Mouse (Mus musculus): ENCODE results near the gene Slc25a21. TPM values are rescaled to one million over a fixed set of nuclear protein-coding genes. Genes with fewer than 3 reads are reported as not detected.
A peak's percentile ranks its signal among the peaks of the same experiment; 100 is the strongest.

The Slc25a21 gene
- total RNA-seq, 4 experiments from 2014 or later, result 0.20 to 0.72 (median 0.58) TPM

DNA sequence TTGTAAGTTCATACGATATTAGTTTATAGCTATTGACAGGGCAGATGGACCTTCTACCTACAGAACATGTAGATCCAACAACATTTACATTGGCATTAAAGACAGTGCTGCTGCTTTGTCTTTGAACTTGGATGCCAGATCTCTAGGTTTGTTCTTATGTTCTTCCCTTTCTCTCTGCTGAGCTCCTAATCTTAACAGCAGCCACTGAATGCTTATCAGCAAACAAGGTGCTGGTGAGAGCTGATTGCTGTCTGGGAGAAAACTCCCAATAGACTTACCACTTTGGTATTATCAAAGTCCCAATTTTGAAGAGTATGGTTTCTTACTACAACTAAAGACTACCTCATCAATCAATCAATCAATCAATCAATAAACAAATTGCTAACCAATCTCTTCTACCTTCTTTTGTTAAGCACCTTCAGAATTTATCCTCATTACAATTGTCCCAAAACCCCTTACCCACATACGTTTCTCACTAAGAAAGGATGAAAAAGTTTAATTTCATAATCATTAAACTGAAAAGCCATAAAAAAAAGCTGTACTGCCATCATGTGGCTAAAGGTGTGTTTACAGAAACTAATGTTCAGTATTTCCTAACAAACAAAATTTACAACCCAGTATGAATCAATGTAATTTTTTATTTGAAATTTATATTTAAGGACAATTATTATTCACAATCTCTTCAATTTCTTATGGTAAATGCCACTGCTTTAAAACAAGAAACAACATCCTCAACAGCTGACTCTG lies 12.7 kb downstream of the Slc25a21 start:
- DNase-seq (ENCODE audit: low spot score), result no peak

DNA sequence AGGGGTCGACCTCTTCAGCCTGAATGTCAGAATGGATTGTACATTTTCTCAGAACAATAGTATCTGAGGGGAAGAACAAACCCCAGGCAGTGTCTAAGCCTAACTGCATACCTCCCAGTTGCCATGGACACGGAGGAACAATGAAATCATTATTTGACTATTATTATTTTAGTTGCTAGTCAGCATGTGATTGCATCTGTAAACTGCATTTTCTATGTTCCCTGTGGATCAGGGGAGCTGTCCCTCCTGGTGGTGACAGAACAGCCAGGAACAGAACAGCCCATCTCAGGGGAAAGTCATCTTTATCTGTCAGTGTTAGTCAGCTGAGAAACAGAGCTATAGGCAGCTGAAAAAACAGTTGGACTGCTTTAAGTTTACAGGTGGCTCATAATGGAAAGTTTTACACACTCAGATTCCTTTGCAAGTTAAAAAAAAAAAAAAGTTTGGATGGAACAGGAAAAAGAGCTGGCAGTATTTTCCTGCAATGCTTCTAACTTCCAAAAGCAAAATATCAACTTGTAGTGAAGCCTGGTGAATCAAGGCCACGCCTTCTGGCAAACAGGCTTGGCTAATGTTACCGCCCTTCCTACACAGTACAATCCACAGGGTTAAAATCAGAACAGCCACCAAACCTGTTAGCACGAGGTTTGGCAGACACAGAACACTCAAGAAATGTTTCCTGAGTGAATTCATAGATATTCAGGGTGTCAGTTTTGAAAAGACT lies 17.6 kb downstream of the Slc25a21 start:
- DNase-seq (ENCODE audit: low spot score), result peak; percentile 35

DNA sequence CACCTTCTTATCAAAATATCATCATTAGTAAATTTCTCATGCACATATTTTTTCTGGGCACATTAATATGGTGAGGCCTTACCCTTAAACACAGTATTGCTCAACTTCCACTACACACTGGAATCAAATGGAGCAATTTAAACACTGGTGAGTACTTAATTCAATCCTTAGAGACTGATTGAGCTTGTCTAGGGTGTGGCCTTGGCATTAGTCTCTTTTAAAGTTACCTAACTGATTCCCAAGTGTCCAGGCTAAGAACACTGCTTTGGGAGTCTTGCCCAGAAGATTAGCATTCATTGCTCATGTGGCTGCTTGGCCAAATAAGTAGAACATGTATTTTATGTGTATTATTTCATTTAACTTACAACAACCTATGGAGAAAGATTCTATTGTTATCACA lies 18.5 kb downstream of the Slc25a21 start:
- DNase-seq (ENCODE audit: low spot score), result peak; percentile 4

DNA sequence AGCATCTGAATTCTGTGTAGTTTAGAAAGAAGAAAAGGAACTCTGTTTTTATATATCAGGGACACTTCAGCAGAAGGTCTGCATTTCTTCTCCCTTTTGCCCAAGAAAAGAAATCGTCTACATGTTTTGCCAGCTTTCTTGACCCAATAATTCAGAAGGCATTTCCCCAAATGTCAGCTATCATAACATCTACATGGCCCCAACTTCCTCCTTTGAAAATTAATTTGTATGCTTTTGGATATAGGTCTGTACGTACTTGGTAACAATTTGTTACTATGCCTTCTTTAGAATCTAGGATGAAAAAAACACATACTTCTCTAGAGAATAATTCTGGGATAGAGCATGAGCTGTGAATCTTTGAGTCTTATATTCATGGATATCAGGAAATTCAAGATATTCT lies 34.0 kb downstream of the Slc25a21 start:
- DNase-seq (ENCODE audit: low spot score), result no peak

DNA sequence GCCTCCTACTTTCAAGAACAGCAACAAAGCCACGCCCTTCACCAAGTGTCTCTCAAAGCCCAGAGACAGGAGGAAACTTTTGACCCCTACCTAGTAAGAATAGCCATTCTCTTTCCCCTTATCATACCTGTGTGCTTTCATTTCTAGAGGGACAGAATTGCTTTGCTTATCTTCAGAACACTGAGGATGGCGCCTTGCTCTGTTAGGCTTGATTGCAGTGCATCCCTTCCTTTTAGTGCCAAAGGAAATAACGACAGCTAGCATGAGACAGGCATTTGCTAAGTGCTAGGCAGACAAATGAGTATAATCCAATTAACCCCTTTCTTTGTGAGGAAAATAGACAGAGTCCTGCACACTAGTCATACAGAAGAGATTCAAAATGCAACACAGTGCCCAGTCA lies 34.4 kb downstream of the Slc25a21 start:
- DNase-seq (ENCODE audit: low spot score), result no peak

- DNase-seq (ENCODE audit: low spot score), result no peak
Measured at GRCm38 (mm10) chr12:57159904-57160303, 37.4 kb downstream of the Slc25a21 start.

DNA sequence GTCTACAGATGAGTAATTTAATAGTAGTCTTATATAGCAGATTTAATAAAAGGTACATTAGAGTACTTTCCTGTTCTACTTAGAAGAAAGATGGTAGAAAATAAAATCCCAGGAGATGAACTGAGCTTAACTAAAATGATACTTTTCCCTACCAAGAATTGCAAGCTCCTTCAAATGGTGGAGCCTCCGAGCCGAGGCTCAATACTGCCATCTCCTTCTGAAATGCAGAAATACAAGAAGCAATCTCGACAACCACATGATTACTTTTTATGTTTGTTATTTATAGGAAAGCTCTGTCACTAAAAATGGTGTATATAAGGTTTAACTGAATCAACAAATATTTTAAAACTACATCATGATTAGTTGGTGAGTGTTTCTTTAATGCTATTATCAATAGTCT lies 39.0 kb downstream of the Slc25a21 start:
- DNase-seq (ENCODE audit: low spot score), result no peak

GRCm38 (mm10) chr12:57138937-57139336 lies 58.3 kb downstream of the Slc25a21 start:
- DNase-seq (ENCODE audit: low spot score), result no peak

DNA sequence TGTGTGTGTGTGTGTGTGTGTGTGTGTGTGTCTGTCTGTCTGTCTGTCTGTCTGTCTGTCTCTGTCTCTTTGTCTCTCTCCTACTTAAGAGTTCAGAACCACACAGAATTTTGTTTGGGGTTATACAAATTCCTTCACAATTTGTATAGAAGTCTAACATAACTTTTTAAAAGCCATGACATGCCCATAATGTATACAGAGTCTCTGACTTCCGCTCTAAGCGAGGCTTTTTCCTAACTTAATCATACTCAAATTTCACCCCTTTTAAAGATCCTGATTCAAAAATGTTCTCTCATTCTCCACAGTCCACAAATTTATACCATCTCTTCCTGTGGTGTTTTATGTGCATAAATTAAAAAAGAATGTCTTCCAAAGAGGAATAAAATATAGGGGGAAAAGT lies 59.5 kb downstream of the Slc25a21 start:
- DNase-seq (ENCODE audit: low spot score), result no peak

DNA sequence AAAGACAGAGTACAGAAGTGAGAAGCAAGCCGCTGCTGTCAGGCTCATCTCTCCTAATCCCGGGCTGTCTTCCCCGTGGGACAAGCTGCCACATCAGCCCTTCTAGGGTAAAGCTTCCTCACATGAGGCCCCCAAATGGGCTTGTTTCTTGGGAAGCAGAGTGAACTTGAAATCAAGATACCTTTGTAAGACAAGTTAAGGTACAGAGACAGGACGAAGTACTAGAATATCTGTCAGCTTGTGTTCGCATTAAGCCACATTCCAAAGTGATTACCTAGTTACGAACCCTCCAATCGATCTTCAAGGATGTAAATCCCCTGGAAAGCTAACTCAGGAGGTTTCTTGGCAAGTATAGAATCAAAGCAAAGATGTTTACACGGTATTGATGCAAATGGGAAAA lies 78.7 kb downstream of the Slc25a21 start:
- DNase-seq (ENCODE audit: low spot score), result no peak

DNA sequence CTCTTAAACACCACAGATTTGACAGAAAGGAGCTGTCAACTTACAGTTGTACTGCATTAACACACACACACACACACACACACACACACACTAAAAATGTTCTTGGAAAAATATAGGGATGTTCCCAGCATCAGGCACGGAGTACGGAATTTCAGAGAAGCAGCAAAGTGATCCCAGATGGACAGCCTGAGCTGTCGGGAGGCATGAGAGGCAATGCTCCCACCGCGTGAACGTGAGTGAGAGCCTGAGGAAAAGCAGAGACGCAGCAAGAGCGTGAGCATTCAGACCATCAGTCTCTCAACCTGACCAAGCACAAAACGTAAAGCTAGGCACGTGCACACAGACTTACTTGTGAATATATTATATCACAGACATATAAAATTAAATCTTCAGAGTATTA lies 81.8 kb downstream of the Slc25a21 start:
- no peak for DNase-seq (ENCODE audit: low spot score)

GRCm38 (mm10) chr12:57109363-57109762 lies 87.9 kb downstream of the Slc25a21 start:
- no peak for DNase-seq (ENCODE audit: low spot score)

DNA sequence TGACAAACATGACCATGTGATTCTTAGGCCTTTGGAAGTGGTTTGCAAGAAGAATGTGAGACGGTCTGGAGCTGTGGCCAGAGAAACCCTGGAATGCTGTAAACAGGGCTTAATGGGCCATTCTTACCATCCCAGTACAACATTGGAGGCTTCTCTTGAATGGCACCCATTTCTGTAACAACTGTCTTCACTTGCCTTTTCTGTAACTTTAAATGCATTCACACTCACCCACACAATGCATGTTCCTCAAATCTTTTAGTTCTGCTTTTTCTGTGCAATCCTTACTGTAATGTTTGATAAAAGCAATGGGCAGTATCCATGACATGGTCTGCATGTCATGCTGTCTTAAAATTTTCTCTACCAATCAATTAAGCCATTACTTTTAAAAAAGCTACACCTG lies 95.0 kb downstream of the Slc25a21 start:
- DNase-seq (ENCODE audit: low spot score), result no peak

DNA sequence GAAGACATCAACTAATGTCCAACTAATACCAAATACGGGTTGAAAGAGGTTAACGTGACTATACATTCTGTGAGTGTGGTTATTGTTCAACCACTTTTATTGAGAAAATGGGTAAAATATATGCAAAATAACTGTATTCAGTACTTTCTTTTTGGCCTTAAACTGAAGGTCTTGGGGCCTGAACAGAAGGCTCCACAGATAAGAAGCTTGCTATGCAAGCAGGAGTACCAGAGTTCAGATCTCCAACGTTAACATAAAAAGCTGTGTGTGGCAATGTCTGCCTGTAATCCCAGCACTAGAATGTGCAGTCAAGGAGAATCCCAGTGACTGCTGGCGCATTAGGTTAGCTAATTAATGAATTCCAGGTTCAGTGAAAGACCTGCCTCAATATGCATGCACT lies 96.7 kb downstream of the Slc25a21 start:
- DNase-seq (ENCODE audit: low spot score), result no peak

DNA sequence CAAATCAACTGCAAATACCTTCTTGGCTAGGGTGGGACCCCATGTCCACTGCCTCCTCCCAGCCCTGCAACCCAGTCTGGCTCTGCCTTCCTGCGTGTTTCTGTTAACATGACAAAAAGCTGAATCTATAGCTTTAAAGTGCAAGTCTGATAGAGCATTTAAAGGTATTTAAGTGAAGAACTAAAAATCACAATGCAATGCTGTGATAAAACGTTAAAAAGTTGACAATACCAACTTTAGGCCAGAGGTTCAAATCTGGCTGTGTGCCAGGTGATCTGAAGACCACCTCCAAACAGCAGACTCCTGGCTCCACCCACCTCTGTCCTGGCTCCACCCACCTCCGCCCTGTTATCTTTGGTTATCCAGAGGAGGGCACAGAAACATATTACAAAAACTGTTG lies 98.2 kb downstream of the Slc25a21 start:
- DNase-seq (ENCODE audit: low spot score), result no peak

- no peak for DNase-seq (ENCODE audit: low spot score)
Measured at GRCm38 (mm10) chr12:57098371-57098770, 98.9 kb downstream of the Slc25a21 start.

DNA sequence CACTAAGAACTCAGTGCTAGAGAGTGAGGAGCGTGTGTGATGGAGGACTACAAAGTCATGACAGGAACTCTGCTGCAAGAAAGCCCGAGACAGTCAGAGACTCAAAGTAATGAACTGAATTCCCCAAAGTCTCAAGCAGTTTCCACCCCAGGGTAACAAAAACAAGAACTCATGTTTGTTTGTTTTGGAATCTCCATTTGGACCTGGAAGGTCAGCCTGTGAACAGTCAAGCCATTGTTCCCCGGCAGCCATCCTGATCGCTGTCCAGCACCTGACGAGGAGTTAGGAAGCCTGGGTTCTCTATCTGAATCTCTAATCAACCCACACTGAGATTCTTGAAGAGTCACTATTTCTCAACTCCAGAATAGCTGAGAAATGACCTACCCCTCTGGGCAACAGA lies 104.2 kb downstream of the Slc25a21 start:
- DNase-seq (ENCODE audit: low spot score), result no peak

DNA sequence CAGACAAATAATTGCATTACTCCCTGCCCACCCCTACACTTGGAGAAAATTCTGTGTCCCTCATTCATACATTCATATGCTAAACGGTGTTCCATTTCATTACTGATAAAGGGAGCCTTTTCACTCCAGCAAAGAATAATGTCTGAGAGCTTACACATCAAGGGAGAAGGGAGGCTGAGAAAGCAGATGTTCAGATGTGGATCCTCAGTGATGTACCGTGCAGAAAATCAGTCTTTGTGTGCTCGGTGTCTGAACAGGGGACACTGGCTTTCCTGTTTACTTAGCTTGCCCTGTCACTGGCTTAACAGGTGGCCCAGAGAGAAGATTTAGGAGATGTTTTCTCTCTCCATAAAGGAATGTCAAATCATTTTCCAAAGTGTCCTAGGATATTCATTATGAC lies 112.8 kb downstream of the Slc25a21 start:
- no peak for DNase-seq (ENCODE audit: low spot score)

DNA sequence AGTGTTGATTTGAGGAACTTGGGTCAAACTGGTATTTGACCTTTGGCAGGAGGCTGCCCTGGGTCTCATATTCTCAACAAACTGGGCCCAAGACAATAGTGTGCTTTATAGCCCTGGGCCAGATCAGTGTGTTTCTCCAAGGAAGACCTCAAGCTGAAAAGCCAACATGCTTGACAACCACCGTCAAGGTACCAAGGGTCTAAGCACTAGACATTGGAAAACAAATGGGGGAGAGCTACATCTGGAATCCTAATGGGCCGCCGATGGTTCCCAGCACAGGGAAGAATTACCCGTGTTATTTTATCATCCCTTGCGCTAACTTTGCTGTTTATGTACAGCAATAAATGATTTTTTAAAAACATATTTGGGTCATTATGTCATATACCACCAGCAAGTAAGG lies 113.7 kb downstream of the Slc25a21 start:
- no peak for DNase-seq (ENCODE audit: low spot score)

GRCm38 (mm10) chr12:57076606-57077005 lies 120.7 kb downstream of the Slc25a21 start:
- no peak for DNase-seq (ENCODE audit: low spot score)

DNA sequence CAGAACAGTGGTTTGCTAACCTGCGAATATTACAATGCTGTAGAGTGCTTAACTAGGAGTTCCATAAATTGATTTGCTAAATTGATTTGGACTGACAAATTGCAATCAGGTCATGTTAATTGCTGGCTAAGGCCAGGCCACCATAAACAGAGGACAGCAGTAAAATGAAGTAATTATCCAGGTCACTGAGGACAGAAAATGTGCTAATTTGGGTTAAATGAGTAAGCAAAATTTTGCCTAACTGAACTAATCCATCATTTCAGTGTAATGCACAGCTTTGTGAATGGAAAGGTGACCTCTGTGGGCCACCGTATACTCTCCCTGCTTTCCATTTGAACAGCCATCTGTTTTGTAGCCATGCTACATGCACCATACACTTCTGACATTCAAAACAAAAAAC lies 124.7 kb downstream of the Slc25a21 start:
- no peak for DNase-seq (ENCODE audit: low spot score)

GRCm38 (mm10) chr12:57068607-57069006 lies 128.7 kb downstream of the Slc25a21 start:
- DNase-seq (ENCODE audit: low spot score), result no peak

DNA sequence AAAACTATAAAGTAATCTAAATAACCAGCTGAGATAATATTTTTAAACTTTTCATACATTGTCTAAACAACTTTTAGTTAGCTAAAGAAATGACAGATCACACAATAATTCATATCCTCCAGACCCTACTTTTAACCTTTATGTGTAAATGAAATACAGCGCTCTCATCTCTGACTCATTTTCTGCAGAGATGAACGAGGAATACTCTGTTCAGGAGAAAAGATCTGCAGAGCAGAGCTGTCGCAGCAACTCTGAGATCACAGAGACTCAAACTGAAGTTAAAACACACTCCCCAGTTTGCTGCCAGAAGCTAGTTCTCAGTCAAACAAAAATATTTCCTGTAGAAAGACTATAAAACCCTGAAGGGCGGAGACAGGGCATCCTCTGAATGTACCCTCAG lies 177.5 kb downstream of the Slc25a21 start:
- no peak for DNase-seq (ENCODE audit: low spot score)

Measured in heart, adult 8-10 months (tissue).